Mouse (Mus musculus): ENCODE data around the gene Plbd2. TPM values are rescaled to one million over a fixed set of nuclear protein-coding genes. Genes with fewer than 3 reads are reported as not detected.
"Not testable (repeated sequence)": the region's sequence is repeated elsewhere in the genome, so short reads cannot be mapped to it uniquely, and the experiment has no call there.

The Plbd2 gene
- polyA plus RNA-seq, 1 experiment from 2014 or later = 53.6 TPM

GRCm38 (mm10) chr5:120505781-120506180, 2.4 kb upstream of the Plbd2 start:
- H3K9ac ChIP-seq (replicated peaks) = no peak overlapping the region

GRCm38 (mm10) chr5:120505368-120505767, 1.9 kb upstream of the Plbd2 start:
- no peaks in the 10 kb centered on the region for H3K36me3 ChIP-seq (replicated peaks; ENCODE audit: insufficient read depth, low read length)
- H3K4me1 ChIP-seq (ENCODE audit: insufficient read depth) = peaks cover 24% of the 10 kb centered on the region
- H3K27me3 ChIP-seq (ENCODE audit: insufficient read depth, low read length) = no peaks in the 10 kb centered on the region
- TF ChIP-seq EP300 (IDR thresholded peaks at IDR 0.05; ENCODE audit: low read depth) (no peak), CTCF (IDR thresholded peaks at IDR 0.05; ENCODE audit: low read depth) (peak; percentile 97)
- ATAC-seq = peak; percentile 39
- no peak overlapping the region for H3K27ac ChIP-seq (ENCODE audit: low read depth)
- 24% methylated on average over 16 of the region's 16 CpGs for WGBS (ENCODE audit: insufficient replicate concordance)
- DNase-seq = peak; percentile 79
- no peak overlapping the region for H3K4me3 ChIP-seq (ENCODE audit: low read depth, low read length)
- H3K4me2 ChIP-seq (ENCODE audit: low read depth, low read length) = peak overlapping the region; percentile 16; the same call in 1 of the 2 replicates
- no peaks in the 10 kb centered on the region for H3K9me3 ChIP-seq (ENCODE audit: low read length)
- H3K9ac ChIP-seq (replicated peaks) = no peak overlapping the region

More at GRCm38 (mm10) chr5:120505781-120506180, 2.4 kb upstream of the Plbd2 start:
- no peak overlapping the region for H3K4me3 ChIP-seq (ENCODE audit: low read depth, low read length)
- DNase-seq (no peak), ATAC-seq (no peak)
- H3K27me3 ChIP-seq (ENCODE audit: insufficient read depth, low read length) = no peaks in the 10 kb centered on the region
- H3K4me1 ChIP-seq (ENCODE audit: insufficient read depth) = peaks cover 24% of the 10 kb centered on the region
- TF ChIP-seq CTCF (IDR thresholded peaks at IDR 0.05; ENCODE audit: low read depth) = no peak
- no peak for TF ChIP-seq EP300 (IDR thresholded peaks at IDR 0.05; ENCODE audit: low read depth)
- H3K27ac ChIP-seq (ENCODE audit: low read depth) = no peak overlapping the region
- 65% methylated on average over 9 of the region's 9 CpGs for WGBS (ENCODE audit: insufficient replicate concordance)
- H3K9me3 ChIP-seq (ENCODE audit: low read length) = no peaks in the 10 kb centered on the region
- no peak overlapping the region for H3K4me2 ChIP-seq (ENCODE audit: low read depth, low read length)
- no peaks in the 10 kb centered on the region for H3K36me3 ChIP-seq (replicated peaks; ENCODE audit: insufficient read depth, low read length)

GRCm38 (mm10) chr5:120502675-120503143, 716 bp downstream of the Plbd2 start:
- no peak overlapping the region for H3K27ac ChIP-seq (ENCODE audit: low read depth)
- H3K9me3 ChIP-seq (ENCODE audit: low read length) = no peaks in the 10 kb centered on the region
- no peak for DNase-seq
- H3K27me3 ChIP-seq (ENCODE audit: insufficient read depth, low read length) = no peaks in the 10 kb centered on the region
- peaks cover 22% of the 10 kb centered on the region for H3K4me1 ChIP-seq (ENCODE audit: insufficient read depth)
- no peak for TF ChIP-seq EP300 (IDR thresholded peaks at IDR 0.05; ENCODE audit: low read depth)
- TF ChIP-seq CTCF (IDR thresholded peaks at IDR 0.05; ENCODE audit: low read depth) = no peak
- H3K4me3 ChIP-seq (ENCODE audit: low read depth, low read length) = peak overlapping the region; percentile 81
- no peak; the same call in 1 of the 2 replicates for ATAC-seq
- H3K36me3 ChIP-seq (replicated peaks; ENCODE audit: insufficient read depth, low read length) = 0 out of 2 replicates have a peak, but pooled peaks cover 3% of the 10 kb centered on the region
- peak overlapping the region; percentile 93 for H3K4me2 ChIP-seq (ENCODE audit: low read depth, low read length)
- WGBS (ENCODE audit: insufficient replicate concordance) = 12% methylated on average over 12 of the region's 12 CpGs
- peak overlapping the region; percentile 90 for H3K9ac ChIP-seq (replicated peaks)

- Histone ChIP-seq H3K36me3 (replicated peaks; ENCODE audit: insufficient read depth, low read length) (peaks cover 7% of the 10 kb centered on the region; the same call in 1 of the 2 replicates), H3K9me3 (ENCODE audit: low read length) (no peaks in the 10 kb centered on the region), H3K4me3 (ENCODE audit: low read depth, low read length) (peak overlapping the region; percentile 81), H3K27me3 (ENCODE audit: insufficient read depth, low read length) (no peaks in the 10 kb centered on the region), H3K9ac (replicated peaks) (peak overlapping the region; percentile 90), H3K4me2 (ENCODE audit: low read depth, low read length) (peak overlapping the region; percentile 93), H3K4me1 (ENCODE audit: insufficient read depth) (peaks cover 22% of the 10 kb centered on the region), H3K27ac (ENCODE audit: low read depth) (no peak overlapping the region)
- DNase-seq (no peak), ATAC-seq (no peak)
- no peak for TF ChIP-seq CTCF (IDR thresholded peaks at IDR 0.05; ENCODE audit: low read depth)
- TF ChIP-seq EP300 (IDR thresholded peaks at IDR 0.05; ENCODE audit: low read depth) = no peak
- 64% methylated on average over 9 of the region's 9 CpGs for WGBS (ENCODE audit: insufficient replicate concordance)
Measured at GRCm38 (mm10) chr5:120502147-120502621, 1.2 kb downstream of the Plbd2 start.

- ATAC-seq = not testable (repeated sequence)
Measured at GRCm38 (mm10) chr5:120500609-120501008, 2.8 kb downstream of the Plbd2 start.

GRCm38 (mm10) chr5:120499202-120499601, 4.2 kb downstream of the Plbd2 start:
- Histone ChIP-seq H3K27me3 (ENCODE audit: insufficient read depth, low read length) (no peaks in the 10 kb centered on the region), H3K36me3 (replicated peaks; ENCODE audit: insufficient read depth, low read length) (peaks cover 10% of the 10 kb centered on the region; the same call in 1 of the 2 replicates), H3K4me3 (ENCODE audit: low read depth, low read length) (no peak overlapping the region), H3K4me2 (ENCODE audit: low read depth, low read length) (no peak overlapping the region), H3K9me3 (ENCODE audit: low read length) (no peaks in the 10 kb centered on the region), H3K9ac (replicated peaks) (no peak overlapping the region), H3K27ac (ENCODE audit: low read depth) (no peak overlapping the region), H3K4me1 (ENCODE audit: insufficient read depth) (peaks cover 16% of the 10 kb centered on the region)
- DNase-seq = no peak
- WGBS (ENCODE audit: insufficient replicate concordance) = 73% methylated on average over 4 of the region's 4 CpGs
- no peak for ATAC-seq
- TF ChIP-seq CTCF (IDR thresholded peaks at IDR 0.05; ENCODE audit: low read depth) = no peak

More at GRCm38 (mm10) chr5:120500609-120501008, 2.8 kb downstream of the Plbd2 start:
- WGBS (ENCODE audit: insufficient replicate concordance) = 81% methylated on average over 9 of the region's 9 CpGs
- TF ChIP-seq CTCF (IDR thresholded peaks at IDR 0.05; ENCODE audit: low read depth) = peak; percentile 18; the same call in 1 of the 2 replicates
- H3K4me3 ChIP-seq (ENCODE audit: low read depth, low read length); H3K4me2 ChIP-seq (ENCODE audit: low read depth, low read length); H3K36me3 ChIP-seq (replicated peaks; ENCODE audit: insufficient read depth, low read length); H3K9me3 ChIP-seq (ENCODE audit: low read length); H3K27ac ChIP-seq (ENCODE audit: low read depth); H3K27me3 ChIP-seq (ENCODE audit: insufficient read depth, low read length); DNase-seq; H3K9ac ChIP-seq (replicated peaks): not testable (repeated sequence)
- peaks cover 21% of the 10 kb centered on the region for H3K4me1 ChIP-seq (ENCODE audit: insufficient read depth)

Data from liver, postnatal 0 days (tissue).